Mouse (Mus musculus) cerebellum, adult 9-11 months (tissue): ENCODE data around the gene Top1.

Experiments
- DNase-seq: peaks from one replicate; pipeline ENCODE4 v3.0.0; 2022

The Top1 gene

DNA sequence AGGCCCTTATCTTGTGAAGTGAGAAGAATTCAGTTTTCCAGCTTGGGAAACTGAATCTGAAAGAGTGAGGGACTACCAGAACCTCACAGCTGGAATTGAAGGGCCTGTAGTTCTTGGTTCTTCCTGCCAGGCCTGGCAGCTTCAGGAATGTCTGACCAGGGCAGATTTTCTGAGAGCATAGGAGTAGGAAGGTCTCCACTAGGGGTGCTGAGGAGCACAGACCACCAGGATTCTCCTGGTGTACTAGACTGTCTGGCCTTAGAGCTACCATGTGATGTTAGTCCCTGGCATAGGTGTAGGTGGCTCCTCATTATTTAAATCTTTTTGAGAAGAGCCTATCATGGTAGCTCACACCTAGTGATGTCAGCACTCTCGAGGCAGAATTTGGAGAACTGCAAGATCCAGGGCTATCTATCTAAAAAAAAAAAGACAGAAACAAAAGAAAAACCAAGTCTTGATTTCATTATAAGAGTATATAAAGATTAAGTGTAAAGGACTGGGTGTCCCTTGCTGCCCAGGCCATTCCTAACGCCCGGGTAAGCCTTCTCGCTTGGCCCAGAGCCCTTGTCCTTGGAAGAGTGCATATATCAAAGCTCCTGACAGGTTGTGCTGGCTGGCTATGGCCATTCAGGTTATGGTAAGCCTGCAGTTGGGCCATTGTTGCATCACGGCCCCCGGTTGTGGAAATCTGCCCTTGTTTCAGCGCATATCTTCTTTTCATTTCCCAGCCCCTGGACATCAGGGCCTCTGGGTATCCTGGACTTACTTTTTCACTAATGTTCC is 98.5 kb downstream of the Top1 start:
- DNase-seq, result peak; percentile 59

DNA sequence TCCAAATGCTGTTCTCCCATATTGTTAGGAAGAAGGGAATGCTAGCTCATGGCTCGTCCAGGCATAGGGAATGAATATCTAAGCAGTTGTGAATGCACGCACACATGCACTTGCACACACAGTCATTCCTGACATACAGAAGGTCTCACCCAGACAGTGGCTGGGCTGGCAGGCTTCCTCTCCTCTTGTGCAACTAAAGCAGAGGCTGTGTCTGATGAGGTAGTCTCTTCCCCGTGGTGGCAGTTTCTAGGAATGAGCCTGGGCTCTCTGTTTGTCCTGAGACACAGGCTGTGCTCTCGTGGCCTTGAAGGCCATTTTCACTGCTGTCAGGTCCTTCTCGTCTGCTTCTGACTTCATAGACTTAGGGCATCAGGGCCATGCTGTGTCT is 99.1 kb downstream of the Top1 start:
- no peak for DNase-seq

DNA sequence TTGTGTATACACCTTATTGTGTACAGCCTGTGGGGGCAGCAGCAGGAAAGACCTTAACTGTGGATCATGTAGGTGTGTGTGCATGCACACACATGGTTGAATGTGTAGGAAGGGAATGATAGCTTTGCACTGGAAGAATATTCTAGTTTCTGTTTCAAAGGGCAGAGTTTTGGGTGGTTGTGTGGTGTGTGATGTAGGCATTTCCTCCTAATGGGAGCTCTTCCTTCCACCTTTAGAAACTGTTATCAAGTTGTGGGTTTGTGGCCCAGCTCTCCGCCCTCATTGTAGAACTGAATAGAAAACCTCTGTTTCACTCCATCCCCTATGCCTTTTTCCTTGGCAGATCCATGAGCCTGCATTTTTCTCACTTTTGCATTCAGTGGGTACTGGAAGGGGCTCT is 99.8 kb downstream of the Top1 start:
- no peak for DNase-seq

DNA sequence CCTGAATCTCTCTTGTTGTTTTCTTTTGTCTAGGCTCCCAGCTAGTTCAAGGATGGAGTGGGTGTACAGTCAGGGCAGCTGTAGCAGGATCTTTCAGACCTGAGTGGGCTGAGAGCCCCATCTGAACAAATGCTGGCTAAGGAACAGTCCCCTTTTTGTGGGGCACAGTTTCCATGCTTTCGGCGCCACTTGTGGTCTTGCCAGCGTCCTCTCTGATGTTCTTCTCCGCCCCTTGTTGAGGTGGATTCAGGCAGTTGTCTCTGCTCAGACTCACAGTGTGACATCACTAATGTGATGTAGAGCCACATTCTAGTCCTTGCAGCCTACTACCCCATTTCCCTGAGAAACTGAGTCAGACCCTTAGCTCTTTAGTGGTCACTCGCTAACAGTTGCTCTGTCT is 100.9 kb downstream of the Top1 start:
- DNase-seq, result no peak

DNA sequence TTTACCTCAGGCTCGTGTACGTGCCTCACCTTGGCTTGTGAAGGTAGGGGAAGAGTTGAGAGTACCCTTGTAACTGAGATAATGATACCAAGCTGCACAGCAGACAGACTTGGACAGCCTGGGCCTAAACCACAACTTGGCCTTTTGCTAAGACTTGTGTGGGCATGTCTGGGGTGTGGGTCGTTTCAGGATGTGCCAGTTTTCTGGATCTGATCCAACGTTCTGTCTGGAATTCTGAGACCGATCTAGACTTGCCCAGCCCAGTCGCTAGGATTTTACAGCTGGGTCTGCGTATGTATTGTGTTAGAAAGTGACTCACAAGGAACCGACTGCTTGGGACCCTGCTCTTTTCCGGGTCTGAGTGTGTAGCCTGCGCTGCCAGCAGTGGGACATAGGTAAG is 101.4 kb downstream of the Top1 start:
- DNase-seq, result no peak

DNA sequence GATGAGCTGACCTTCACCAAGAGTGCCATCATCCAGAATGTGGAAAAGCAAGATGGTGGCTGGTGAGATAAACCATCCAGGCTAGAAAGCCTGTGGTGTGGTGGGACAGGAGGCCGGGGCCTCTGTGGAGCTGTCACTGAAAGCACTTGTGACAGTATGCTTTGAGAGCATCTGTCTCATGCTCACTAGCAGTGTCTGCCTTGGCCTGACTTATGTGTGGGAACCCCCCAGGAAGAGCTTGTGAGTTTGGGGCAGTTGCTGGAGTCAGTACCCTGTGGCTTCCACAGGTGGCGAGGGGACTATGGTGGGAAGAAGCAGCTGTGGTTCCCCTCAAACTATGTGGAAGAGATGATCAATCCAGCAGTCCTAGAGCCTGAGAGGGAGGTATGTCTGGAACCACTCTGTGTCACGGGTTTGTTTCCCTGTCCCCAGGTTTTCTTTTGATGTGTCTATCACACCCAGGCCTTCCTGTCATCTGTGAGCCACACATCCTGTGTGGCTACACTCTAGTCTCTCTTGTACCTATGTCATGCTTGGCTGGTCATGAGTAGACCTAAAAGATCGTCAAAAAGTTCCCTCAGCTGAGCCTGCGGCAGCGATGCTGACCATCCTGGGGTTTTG is 111.0 kb downstream of the Top1 start:
- DNase-seq, result no peak

DNA sequence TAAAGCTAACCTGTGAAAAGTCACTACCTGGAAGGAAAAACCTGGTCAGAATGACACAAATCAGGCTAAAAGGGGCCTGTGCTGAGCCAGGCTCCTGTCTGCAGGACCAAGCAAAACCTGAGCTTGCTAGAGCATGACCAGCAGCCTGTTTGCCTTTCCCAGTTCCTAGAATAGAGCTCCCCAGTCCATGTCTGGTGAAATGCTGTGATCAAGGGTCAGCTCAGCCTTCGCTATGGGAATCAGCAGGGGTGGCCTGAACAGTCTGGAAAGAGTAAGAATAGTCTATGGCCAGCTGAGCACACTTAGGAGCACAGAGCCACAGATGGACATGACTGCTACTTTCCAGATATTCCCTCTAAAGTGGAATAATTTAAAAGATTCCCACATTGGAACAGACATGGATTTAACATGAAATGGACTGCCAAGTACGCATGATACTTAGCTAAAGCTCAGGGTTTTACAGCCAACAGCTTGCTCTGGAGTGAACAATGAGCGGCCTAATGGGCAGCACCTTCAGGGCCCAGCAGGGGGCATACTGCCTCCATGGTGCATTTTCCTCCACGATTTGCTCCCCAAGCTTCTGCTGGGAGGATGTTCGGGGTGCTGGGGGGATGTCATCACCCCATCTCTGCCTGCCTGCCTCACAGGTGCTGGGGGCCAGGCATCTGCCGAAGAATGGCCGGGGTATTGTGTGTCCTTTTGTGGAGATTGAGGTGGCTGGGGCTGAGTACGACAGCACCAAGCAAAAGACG is 114.9 kb downstream of the Top1 start:
- DNase-seq, result no peak

DNA sequence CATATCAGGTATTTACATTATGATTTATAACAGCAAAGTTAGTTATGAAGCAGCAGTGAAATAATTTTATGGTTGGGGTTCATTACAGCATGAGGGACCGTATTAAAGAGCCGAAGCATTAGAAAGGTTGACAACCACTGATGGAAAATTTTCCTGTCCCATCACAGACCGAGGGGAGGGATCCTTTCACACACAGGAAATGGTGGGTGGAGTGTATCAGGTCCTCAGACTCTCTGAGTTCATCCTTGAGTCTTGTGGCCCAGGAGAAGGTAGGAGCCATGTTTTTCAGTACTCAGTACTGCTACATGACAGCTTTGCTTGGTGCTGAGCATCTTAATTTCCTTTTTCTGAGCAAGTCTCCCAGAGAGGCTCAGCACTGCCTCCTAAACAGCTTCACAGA is 118.1 kb downstream of the Top1 start:
- DNase-seq, result no peak

DNA sequence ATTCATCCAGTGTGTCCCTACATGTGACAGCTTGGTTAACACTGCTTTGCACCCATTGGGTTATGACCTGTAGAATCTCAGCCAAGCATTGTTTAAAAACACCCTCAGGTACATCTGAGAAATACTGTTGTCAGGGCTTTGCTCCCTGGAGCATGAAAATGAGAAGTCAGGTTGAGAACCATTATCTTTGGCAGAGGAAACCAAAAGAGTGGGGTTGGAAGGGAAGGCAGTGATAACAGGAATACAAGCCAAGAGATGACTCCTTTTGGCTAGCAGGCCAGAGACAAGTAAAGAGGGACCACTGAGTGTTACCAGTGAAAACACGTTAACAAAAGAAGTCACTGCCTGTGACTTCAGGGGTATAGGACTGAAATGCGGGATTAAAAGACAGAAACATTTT is 118.7 kb downstream of the Top1 start:
- no peak for DNase-seq

DNA sequence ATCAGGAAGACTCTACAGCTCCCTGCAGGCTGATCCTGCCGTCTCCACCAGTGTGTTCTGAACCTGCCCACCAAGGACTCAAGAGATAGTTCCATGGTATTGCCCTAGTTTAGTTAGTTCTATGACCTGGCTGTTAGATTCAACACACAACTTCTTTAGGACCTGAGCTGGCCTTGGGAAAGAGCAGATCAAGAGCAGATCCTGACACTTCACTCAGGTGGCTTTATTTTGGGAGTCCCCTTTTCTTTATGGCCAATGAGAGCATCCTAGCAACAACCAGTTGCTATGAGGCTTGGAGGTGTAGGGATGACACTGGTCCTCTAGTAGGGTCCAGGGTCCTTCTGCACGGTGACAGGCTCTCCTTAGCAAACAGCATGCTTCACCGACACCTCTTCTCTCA is 119.4 kb downstream of the Top1 start:
- DNase-seq, result no peak

DNA sequence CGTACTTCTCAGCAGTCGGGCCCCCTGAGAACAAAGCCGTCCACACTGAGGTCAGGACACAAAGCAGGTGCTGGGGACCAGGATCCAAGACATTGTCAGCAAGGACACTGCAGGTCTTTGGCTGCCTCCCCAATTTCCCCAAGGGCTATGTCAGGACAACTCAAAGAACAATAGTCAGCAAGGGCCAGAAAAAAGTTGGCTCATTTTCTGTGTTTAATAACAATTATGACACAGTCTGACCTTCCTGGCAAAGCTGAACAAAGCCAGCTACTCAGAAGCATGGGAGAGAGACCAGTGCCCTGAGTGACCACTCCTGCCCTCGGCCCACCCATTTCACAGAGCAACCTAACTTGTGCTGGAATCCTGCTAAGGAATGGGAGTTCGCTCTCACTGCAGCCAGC is 120.7 kb downstream of the Top1 start:
- DNase-seq, result peak; percentile 66

DNA sequence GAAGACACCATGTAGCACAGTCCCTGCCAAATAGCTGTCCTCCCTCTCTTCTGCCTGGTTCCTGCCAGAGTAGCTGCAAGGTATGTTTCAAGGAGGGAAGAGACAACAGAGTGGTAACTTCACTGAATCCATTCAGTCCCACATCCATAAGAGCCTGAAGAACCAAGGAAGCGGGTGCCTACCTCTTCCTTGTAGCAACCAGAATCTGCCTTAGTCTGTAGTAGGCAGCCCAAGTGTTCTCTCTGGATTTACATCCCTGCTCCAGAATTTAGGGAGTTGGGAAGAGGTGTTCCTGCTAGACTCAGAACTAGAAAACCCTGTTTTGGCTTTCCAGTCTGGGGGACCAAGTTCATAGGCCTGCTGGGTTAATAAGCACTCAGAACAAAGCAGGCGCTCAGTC is 121.5 kb downstream of the Top1 start:
- DNase-seq, result no peak

DNA sequence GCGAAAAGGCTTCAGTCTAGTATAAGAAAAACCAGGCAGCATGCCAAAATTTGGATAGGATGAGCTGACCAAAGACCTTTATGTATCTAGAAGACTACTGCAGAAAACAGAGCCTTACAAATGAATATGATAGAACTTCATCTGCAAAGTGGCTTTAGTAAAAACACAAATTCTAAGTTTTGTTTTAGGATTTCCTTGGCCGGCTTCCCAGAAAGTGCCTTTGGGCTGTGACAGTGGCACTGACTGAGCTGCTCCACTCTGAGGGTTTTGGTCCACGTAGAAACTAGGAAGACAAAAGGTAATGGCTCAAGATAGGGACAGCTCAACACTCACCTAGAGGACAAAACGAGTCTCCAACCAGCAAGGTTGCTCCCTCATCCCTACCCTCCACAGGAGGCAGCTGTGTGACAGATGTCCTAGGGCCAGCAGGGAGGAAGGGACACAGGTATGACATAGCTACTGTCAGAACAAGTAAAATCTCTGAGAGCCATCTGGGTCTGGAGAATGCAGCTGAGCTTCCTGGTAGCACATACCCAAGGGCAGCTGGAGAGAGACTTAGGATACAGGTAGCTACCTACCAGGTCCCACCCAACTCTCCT is 122.5 kb downstream of the Top1 start:
- no peak for DNase-seq

DNA sequence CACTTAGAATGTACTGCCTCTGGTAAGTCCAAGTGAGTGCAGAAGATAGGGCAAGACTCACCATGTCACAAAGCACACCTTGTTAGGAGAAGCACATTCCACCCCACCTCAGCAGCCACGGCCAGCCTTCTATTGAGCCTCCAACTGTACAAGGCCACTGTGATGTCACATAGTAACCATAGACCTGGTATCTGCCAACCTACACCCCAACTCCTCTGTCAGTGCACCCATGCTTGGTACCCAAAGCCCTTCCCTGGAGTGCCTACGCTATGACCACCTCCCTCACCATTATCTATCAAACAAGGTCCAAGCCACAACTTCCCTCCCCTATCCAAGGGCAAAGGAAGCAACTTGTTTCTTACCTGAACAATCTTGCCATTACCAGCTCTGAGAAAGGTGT is 123.3 kb downstream of the Top1 start:
- no peak for DNase-seq

DNA sequence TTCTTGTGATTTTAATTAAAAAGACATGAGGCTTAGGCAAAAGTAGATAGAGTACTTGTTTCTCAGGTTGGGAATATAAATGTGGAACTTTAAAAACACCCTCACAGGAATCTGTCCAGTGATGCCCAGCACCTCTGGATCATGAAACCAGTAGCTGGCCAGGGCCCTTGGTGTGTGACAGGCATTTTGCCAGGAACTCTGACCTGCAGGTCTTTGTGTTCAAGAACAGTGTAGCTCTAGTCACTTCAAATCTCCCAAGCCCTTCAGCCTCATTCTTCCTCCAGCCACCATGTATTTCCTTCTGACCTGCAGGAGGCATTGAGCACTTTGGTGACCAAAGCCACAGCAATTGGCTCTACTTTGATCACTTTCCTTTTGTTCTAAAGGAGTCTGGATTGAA is 124.7 kb downstream of the Top1 start:
- DNase-seq, result no peak

DNA sequence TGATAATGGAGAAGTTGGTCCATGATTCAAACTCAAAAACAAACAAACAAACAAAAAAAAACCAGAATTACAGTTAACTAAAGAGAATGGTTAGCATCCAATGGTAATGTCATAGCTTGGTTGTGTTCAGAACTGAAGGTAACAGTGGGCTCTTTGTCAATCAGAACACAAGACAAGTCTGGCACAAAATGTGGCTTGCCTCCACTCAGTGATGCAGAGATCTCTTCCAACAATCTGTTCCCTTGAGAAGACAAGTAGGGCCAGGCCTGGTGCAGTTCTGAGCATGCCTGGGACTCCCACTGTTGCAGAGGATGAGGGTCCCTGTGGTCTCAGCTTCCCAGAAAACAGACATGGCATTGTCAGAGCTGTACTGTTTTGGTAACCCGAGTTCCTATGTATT is 125.2 kb downstream of the Top1 start:
- DNase-seq, result no peak

DNA sequence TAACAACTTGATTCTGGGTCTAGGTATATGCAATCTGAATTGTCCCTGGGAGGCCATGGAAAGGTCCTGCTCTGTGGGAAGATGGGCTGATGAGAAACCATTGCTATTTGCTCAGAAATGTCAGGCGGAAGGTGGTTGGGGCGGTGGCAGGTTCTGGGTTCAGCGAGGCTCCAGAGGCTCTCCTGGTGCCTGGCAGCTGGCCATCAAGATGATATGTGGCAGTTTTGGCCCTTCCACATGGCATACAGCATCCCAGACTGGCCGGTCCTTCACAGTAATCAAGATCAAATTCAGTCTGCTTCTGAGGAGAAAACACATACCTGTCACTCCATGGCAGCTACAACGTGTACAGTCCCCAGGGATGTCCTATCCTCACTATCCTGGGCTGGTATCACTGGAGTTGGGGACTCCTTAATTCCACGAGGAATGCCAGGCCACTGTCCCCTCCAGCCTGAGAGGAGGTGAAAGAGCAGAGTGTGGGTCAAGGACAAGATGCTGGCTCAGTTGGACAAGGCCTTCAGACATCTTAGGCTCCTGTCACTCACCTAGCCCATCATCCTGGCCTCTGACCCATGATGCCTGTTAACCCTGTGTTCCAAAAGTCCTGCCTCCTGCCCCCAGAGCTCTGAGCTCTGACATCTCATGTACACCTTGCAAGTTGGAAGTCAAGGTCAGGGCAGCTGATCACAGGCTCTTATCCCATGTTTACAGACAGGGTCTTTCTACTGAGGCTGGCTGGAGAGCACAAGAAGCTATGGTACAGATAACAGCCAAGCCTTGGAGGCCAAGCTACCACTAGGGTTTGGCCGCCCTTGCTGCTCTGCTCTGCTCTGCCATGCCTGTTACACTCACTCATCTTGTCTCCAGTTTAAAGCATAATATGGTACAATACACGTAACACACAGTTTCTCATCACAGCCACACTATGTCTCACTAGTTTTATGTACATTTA is 125.9 kb downstream of the Top1 start:
- peak; percentile 50 for DNase-seq
